Mouse (Mus musculus) layer of hippocampus, adult 6 months (tissue): ENCODE data around the gene Gm11009. TPM values are rescaled to one million over a fixed set of nuclear protein-coding genes. Genes with fewer than 3 reads are reported as not detected.

Experiments used
- long read RNA-seq, 2 experiments: library from polyadenylated mRNA; unstranded; transcript quantifications; one replicate each; pipeline ENCODE4 v2.0.0; 2019 to 2020
- polyA plus RNA-seq: library from polyadenylated mRNA; unstranded; fragments of <200 nt; fragmentation: Nextera tagmentation; gene quantifications from 2 replicates; pipeline ENCODE4 v1.2.3, GENCODE M21; 2021

Gm11009 gene
- not detected in 2 replicates for polyA plus RNA-seq
- long read RNA-seq, experiment 1: 0 reads
- long read RNA-seq, experiment 2: 0 reads

GRCm38 (mm10) chr2:176319394-176319793, at the start of gene Gm11009:
TSS of gene Gm11009 (minus strand) at chr2:176319494.

Other genes with a start within 250 kb of the Gm11009 start
- gene Gm2004, start 169.7 kb downstream of the Gm11009 start, polyA plus RNA-seq: 0.20 and 0.48 TPM in 2 replicates
- 5.3 and 12.0 TPM in 2 replicates for gene 2210418O10Rik, start 92.9 kb downstream of the Gm11009 start, polyA plus RNA-seq
- gene Gm14435, start 104.1 kb upstream of the Gm11009 start, polyA plus RNA-seq: 12.1 and 16.6 TPM in 2 replicates
- 26.3 and 39.0 TPM in 2 replicates for gene Gm14434, start 167.3 kb upstream of the Gm11009 start, polyA plus RNA-seq
- not detected in 2 replicates for gene Zfp967, start 201.6 kb upstream of the Gm11009 start, polyA plus RNA-seq